19 mouse cellular contexts compared by ENCODE assay signal in genomic region chr4:143348678-143349077, GRCm38 (mm10). TPM values are rescaled to one million over a fixed set of nuclear protein-coding genes. Genes with fewer than 3 reads are reported as not detected.
A peak's percentile ranks its signal among the peaks of the same experiment; 100 is the strongest.
DNase-seq lines count a peak whose midpoint lies in the region; ATAC-seq lines count a peak whose summit lies in the region.
"Had no signal": no experiment of that assay in that cellular context is flagged by ENCODE, and none has a peak within 500 bp of the region (broad histone marks: within the 10 kb centered on the region; RNA-seq: fewer than 3 reads in every experiment).

No protein-coding gene starts in this region.

- no peak overlapping the region for H3K27ac ChIP-seq in heart, embryonic 16.5 days (ENCODE audit: low read length)
- H3K27ac ChIP-seq in limb, embryonic 13.5 days = no peak overlapping the region
- H3K27ac ChIP-seq: lung, embryonic 15.5 days had no signal

- no peaks in the 10 kb centered on the region for H3K9me3 ChIP-seq in heart, embryonic 16.5 days (replicated peaks; ENCODE audit: control insufficient read depth, low read length)
- H3K9me3 ChIP-seq in limb, embryonic 13.5 days = no peaks in the 10 kb centered on the region
- H3K9me3 ChIP-seq: lung, embryonic 15.5 days had no signal

- peaks cover 44% of the 10 kb centered on the region for H3K27me3 ChIP-seq in heart, embryonic 16.5 days (ENCODE audit: control insufficient read depth, insufficient read depth, low read length)
- H3K27me3 ChIP-seq in limb, embryonic 13.5 days = peaks cover 63% of the 10 kb centered on the region

- no peaks in the 10 kb centered on the region for H3K36me3 ChIP-seq in heart, embryonic 16.5 days (ENCODE audit: control insufficient read depth, insufficient read depth)
- no peaks in the 10 kb centered on the region for H3K36me3 ChIP-seq in limb, embryonic 13.5 days
- H3K36me3 ChIP-seq: lung, embryonic 15.5 days had no signal

- peak overlapping the region; percentile 89; the same call in 1 of the 2 replicates for H3K4me2 ChIP-seq in heart, embryonic 16.5 days (ENCODE audit: low read depth, low read length)
- 0 out of 2 replicates have a peak overlapping the region, but pooled peaks have one; percentile 99 for H3K4me2 ChIP-seq in limb, embryonic 13.5 days (replicated peaks)

- H3K4me3 ChIP-seq in heart, embryonic 16.5 days (ENCODE audit: low read length) = no peak overlapping the region
- no peak overlapping the region for H3K4me3 ChIP-seq in limb, embryonic 13.5 days
- H3K4me3 ChIP-seq: megakaryocyte, embryonic 14.5 days had no signal

- H3K4me1 ChIP-seq in heart, embryonic 16.5 days (ENCODE audit: control insufficient read depth, insufficient read depth, low read length) = peaks cover 6% of the 10 kb centered on the region; the same call in 1 of the 2 replicates
- peaks cover 22% of the 10 kb centered on the region for H3K4me1 ChIP-seq in limb, embryonic 13.5 days
- H3K4me1 ChIP-seq: megakaryocyte, embryonic 14.5 days had no signal

- DNase-seq in cerebellum, adult 11-12 months = peak; percentile 22
- no peak for DNase-seq in cerebellum, adult 11 months
- no peak for DNase-seq in heart, adult 11 months
- DNase-seq in cerebellum, postnatal 14 days = peak; percentile 35 to 51
- DNase-seq in urinary bladder, postnatal 25 days (ENCODE audit: low spot score) = no peak
- DNase-seq: kidney, adult 8-10 months; right cerebral cortex, adult 18-20 months had no signal

- ATAC-seq in heart, embryonic 16.5 days (replicated peaks; ENCODE audit: extremely low read depth, insufficient read depth, low FRiP score) = no peak
- ATAC-seq in limb, embryonic 13.5 days (ENCODE audit: low FRiP score, low read depth) = peak; percentile 68
- ATAC-seq in granulocyte monocyte progenitor cell, adult 5-6 weeks (replicated peaks; ENCODE audit: poor library complexity, severe bottlenecking) = no peak

- H3K9ac ChIP-seq in heart, embryonic 16.5 days (ENCODE audit: low read length) = no peak overlapping the region
- H3K9ac ChIP-seq in limb, embryonic 13.5 days = no peak overlapping the region
- H3K9ac ChIP-seq: lung, embryonic 15.5 days had no signal

- 23% methylated on average over 5 of the region's 5 CpGs for WGBS in heart, embryonic 16.5 days
- 29% methylated on average over 5 of the region's 5 CpGs for WGBS in limb, embryonic 13.5 days

RNA-seq across cellular contexts. Expression of gene Lrrc38, which starts 0.9 kb away (rescaled TPM):
- 0.14 and 0.41 TPM in 2 replicates for polyA plus RNA-seq in heart, embryonic 16.5 days (2015; fragmentation: Nextera tagmentation; extraction: Ambion mirVana)
- 1.0 TPM in 2 replicates for polyA plus RNA-seq in limb, embryonic 13.5 days (2015; fragmentation: Nextera tagmentation; extraction: Ambion mirVana)
- total RNA-seq in granulocyte monocyte progenitor cell, adult 5-6 weeks (2014; fragmentation: Nextera tagmentation) = not detected in 2 replicates
- not detected in 2 replicates for total RNA-seq in granulocyte monocyte progenitor cell, adult 5-6 weeks (2017)
- polyA plus RNA-seq: gonadal fat pad, adult 2 months; large intestine, adult 2 months; liver, embryonic 11.5 days had no signal

RNA-seq across cellular contexts. Expression of gene Pramel1, which starts 45.5 kb away (rescaled TPM):
- not detected in 2 replicates for polyA plus RNA-seq in heart, embryonic 16.5 days (2015; fragmentation: Nextera tagmentation; extraction: Ambion mirVana)
- not detected in 2 replicates for polyA plus RNA-seq in limb, embryonic 13.5 days (2015; fragmentation: Nextera tagmentation; extraction: Ambion mirVana)
- not detected in 2 replicates for total RNA-seq in granulocyte monocyte progenitor cell, adult 5-6 weeks (2014; fragmentation: Nextera tagmentation)
- not detected in 2 replicates for total RNA-seq in granulocyte monocyte progenitor cell, adult 5-6 weeks (2017)
- total RNA-seq: adrenal gland, adult 18-20 months; left cerebral cortex, adult 18-20 months had no signal
- polyA plus RNA-seq: brain, embryonic 14.5 days; forebrain, embryonic 16.5 days; gonadal fat pad, adult 2 months; large intestine, adult 2 months; liver, embryonic 11.5 days; lung, embryonic 15.5 days had no signal

RNA-seq across cellular contexts. Expression of gene Pdpn, which starts 49.3 kb away (rescaled TPM):
- 23.5 and 24.1 TPM in 2 replicates for polyA plus RNA-seq in heart, embryonic 16.5 days (2015; fragmentation: Nextera tagmentation; extraction: Ambion mirVana)
- polyA plus RNA-seq in limb, embryonic 13.5 days (2015; fragmentation: Nextera tagmentation; extraction: Ambion mirVana) = 62.5 and 63.3 TPM in 2 replicates
- not detected in 2 replicates for total RNA-seq in granulocyte monocyte progenitor cell, adult 5-6 weeks (2014; fragmentation: Nextera tagmentation)
- not detected in 2 replicates for total RNA-seq in granulocyte monocyte progenitor cell, adult 5-6 weeks (2017)

Comparison
In these comparisons a context has a peak if more than half of its experiments do, and no peak if none do; other contexts are left out.
1. DNase-seq: peak in cerebellum, adult 11-12 months (single experiment) and cerebellum, postnatal 14 days (2 of 2); none in cerebellum, adult 11 months (single experiment), heart, adult 11 months (single experiment) and urinary bladder, postnatal 25 days (single experiment).